Mouse (Mus musculus) brown adipose tissue, adult 24 weeks (tissue): ENCODE measurements at regions not wholly inside any gene's neighbourhood (a gene's known extent, or its start where the extent isn't known, plus 50 kb on each side); places are given as distances from the start of the nearest gene placed in this dataset.
A peak's percentile ranks its signal among the peaks of the same experiment; 100 is the strongest.
"Not testable (repeated sequence)": the region's sequence is repeated elsewhere in the genome, so short reads cannot be mapped to it uniquely, and the experiment has no call there.

Source experiments
- H3K27ac ChIP-seq: fragments of 200-500 bp; replicated peaks from 2 replicates; pipeline ENCODE4 v1.5.1; 2012; ENCODE audit warnings: low read depth, mild to moderate bottlenecking, low read length
- H3K4me1 ChIP-seq: fragments of 200-500 bp; 2 replicates; pipeline ENCODE4 v1.6.1; 2012; ENCODE audit warnings: low read length, mixed read lengths; ENCODE audit not compliant: control insufficient read depth, insufficient read depth, insufficient read length
- H3K4me3 ChIP-seq: fragments of 200-500 bp; 2 replicates; pipeline ENCODE4 v1.5.1; 2012; ENCODE audit warnings: low read depth, mild to moderate bottlenecking, low read length, moderate library complexity; ENCODE audit not compliant: insufficient read depth

DNA sequence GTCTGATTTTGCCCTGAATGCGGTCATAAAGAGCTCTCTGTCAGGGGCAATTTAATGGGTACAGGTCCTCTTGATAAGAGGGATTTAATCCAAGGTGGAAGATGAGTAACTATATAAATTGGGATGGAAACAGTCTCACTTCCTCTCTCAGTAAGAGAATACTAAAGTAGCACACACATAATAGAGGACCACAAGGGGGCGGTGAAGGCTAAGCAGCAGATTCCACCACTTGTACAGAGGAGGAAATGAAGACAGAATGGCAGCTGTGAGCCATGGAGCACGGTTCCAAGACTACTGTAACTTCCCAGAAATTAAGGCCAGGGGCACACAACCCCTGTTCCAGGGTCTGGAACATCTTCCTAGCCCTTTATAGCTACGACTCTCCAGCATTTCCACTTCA lies 262.6 kb upstream of the Ywhaq start:
- not testable (repeated sequence) for H3K27ac ChIP-seq, H3K4me1 ChIP-seq, H3K4me3 ChIP-seq

GRCm38 (mm10) chr12:21649381-21649780 lies 231.9 kb upstream of the Ywhaq start:
- H3K4me1 ChIP-seq, H3K4me3 ChIP-seq: not testable (repeated sequence)

GRCm38 (mm10) chr12:21613781-21614180 lies 196.3 kb upstream of the Ywhaq start:
- H3K4me1 ChIP-seq, H3K4me3 ChIP-seq: not testable (repeated sequence)

More at GRCm38 (mm10) chr12:21649381-21649780, 231.9 kb upstream of the Ywhaq start:
- H3K27ac ChIP-seq, result not testable (repeated sequence)

GRCm38 (mm10) chr12:21568415-21569040 lies 151.1 kb upstream of the Ywhaq start:
- Histone ChIP-seq H3K27ac (no peak overlapping the region), H3K4me1 (no peaks in the 10 kb centered on the region), H3K4me3 (no peak overlapping the region)

More at GRCm38 (mm10) chr12:21613781-21614180, 196.3 kb upstream of the Ywhaq start:
- not testable (repeated sequence) for H3K27ac ChIP-seq

- not testable (repeated sequence) for H3K27ac ChIP-seq, H3K4me3 ChIP-seq, H3K4me1 ChIP-seq
These were observed 126.5 kb upstream of the Ywhaq start for GRCm38 (mm10) chr12:21543962-21544361.

- H3K4me3 ChIP-seq, result peak overlapping the region; percentile 93
- not testable (repeated sequence) for H3K27ac ChIP-seq, H3K4me1 ChIP-seq
These were observed 125.9 kb upstream of the Ywhaq start for GRCm38 (mm10) chr12:21543153-21543894.

DNA sequence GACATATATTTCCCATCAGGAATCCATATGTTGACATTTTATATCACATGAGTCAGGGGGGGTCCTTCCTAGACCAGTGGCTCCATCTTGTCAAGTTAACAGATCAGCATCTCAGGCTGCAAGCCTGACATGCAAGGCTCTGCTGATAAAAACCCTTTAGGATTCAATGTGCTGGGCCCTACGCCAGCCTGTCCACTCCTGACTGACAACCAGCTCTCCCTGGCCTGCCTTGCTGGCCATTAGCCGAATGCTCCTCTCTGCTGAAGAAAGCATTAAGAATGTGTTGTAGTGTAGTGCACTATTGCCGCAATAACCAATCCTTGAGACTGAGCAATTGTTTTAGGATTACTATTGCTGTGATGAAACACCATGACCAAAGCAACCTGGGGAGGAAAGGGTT lies 114.3 kb upstream of the Ywhaq start:
- Histone ChIP-seq H3K27ac (no peak overlapping the region), H3K4me3 (no peak overlapping the region), H3K4me1 (no peaks in the 10 kb centered on the region)

DNA sequence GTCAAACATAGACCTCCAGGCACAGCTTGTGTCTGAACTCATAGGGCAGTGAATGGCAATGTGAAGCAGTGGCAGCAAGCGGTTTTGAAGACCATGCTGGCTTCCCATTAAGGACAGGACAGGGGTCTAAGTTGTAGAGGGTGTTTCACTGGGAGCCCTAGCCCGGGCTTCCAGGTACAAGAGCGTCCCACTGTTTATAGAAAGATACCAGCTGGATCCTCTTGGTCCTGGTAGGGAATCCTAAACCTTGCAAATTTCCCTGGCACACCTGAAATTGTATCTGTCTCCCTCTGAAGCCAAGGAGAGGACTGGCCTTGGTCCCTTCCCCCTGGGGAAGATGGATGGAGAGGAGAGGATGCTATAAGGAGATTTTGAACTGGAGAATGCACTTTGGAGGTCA lies 111.9 kb upstream of the Ywhaq start:
- not testable (repeated sequence) for H3K4me3 ChIP-seq, H3K4me1 ChIP-seq, H3K27ac ChIP-seq

- H3K27ac ChIP-seq, H3K4me3 ChIP-seq, H3K4me1 ChIP-seq: not testable (repeated sequence)
These were observed 109.9 kb upstream of the Ywhaq start for GRCm38 (mm10) chr12:21527336-21527735.

DNA sequence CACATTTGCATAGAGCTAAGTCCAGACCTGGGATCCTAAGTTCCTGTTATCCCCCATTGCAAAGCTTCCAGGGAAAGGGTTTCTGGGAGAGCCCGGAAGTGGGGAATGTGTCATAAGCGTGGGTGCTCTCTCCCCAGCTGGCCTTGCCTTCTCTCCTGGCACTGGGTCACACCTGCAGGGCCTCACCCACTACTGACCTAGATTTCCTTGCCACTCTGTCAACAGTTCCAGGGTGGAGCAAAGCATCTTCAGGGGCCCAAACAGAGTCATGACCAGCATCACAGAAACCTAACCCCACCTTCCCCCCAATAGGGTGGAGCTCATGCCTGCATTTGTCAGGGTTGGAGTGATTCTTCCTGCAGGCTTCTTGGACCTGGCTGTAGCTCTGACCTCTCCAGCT lies 109.5 kb upstream of the Ywhaq start:
- not testable (repeated sequence) for H3K27ac ChIP-seq, H3K4me1 ChIP-seq, H3K4me3 ChIP-seq

DNA sequence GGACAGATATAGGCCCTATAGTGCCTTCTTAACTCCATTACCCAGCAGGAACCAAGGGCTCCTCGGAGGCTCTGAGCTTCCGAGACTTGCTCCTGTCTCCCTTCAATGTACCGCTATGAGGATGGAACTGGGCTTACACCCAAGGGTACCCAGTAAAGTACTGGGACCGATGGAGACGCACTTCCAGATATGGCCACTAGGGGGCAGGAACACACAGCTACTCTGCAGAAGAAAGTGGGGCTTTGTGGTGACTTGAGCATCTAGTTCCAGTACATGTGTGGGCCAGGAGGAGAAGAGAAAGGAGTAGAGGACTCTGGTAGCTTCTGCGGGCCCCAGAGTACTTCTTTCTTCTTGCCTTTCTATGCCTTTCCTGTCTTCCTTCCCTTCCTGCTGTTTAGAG lies 108.1 kb upstream of the Ywhaq start:
- H3K4me1 ChIP-seq, H3K27ac ChIP-seq: not testable (repeated sequence)

GRCm38 (mm10) chr12:21522621-21523020 lies 105.2 kb upstream of the Ywhaq start:
- Histone ChIP-seq H3K27ac (no peak overlapping the region), H3K4me3 (no peak overlapping the region)

More for the DNA sequence above, 108.1 kb upstream of the Ywhaq start:
- not testable (repeated sequence) for H3K4me3 ChIP-seq

GRCm38 (mm10) chr12:21519058-21519457 lies 101.6 kb upstream of the Ywhaq start:
- Histone ChIP-seq H3K27ac (no peak overlapping the region), H3K4me1 (no peaks in the 10 kb centered on the region; the same call in 1 of the 2 replicates), H3K4me3 (no peak overlapping the region)

More at GRCm38 (mm10) chr12:21522621-21523020, 105.2 kb upstream of the Ywhaq start:
- no peaks in the 10 kb centered on the region; the same call in 1 of the 2 replicates for H3K4me1 ChIP-seq

DNA sequence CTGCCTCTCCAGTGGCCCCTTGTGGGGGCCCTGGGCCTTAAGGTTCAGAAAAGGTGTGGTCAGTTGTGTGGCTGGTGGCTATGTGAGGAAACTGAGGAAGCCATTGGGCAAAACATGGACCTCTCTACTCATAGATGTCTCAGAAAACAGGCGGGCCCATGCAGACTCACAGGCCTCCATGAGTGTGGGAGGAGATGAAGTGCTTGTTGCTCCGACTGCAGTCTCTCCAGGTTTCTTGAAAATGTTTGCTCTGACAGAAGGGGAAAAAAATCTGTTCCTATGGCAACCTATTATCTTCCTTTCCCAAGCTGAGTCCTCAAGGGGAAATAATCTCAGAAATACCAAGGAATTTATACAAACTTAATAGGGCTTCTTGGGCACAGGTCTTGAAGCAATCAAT lies 95.3 kb upstream of the Ywhaq start:
- H3K27ac ChIP-seq, result no peak overlapping the region
- H3K4me1 ChIP-seq, result no peaks in the 10 kb centered on the region
- no peak overlapping the region for H3K4me3 ChIP-seq

GRCm38 (mm10) chr12:21511043-21511665 lies 93.7 kb upstream of the Ywhaq start:
- Histone ChIP-seq H3K4me3 (no peak overlapping the region), H3K27ac (no peak overlapping the region), H3K4me1 (no peaks in the 10 kb centered on the region)
